Mouse (Mus musculus) intestine, embryonic 14.5 days (tissue): ENCODE data around the gene Dock8. TPM values are rescaled to one million over a fixed set of nuclear protein-coding genes. Genes with fewer than 3 reads are reported as not detected.

ENCODE experiments used
- ATAC-seq: fragments of 200-750 bp; cut with Nextera tagmentation; replicated peaks from 2 replicates; pipeline ENCODE4 v1.8.0; 2017; ENCODE audit warnings: low read depth, moderate number of reproducible peaks, moderate TSS enrichment, moderate library complexity; ENCODE audit not compliant: low FRiP score, low TSS enrichment
- DNase-seq: peaks from one replicate; pipeline ENCODE4 v3.0.0-alpha.2; 2018; ENCODE audit warnings: low spot score
- H3K27ac ChIP-seq: fragments of 300-500 bp; sonication (generic); 2 replicates; pipeline ENCODE4 v1.5.1; 2014; ENCODE audit warnings: low read depth, mild to moderate bottlenecking, control low read depth
- H3K27me3 ChIP-seq: fragments of 300-500 bp; sonication (generic); replicated peaks from 2 replicates; pipeline ENCODE4 v1.6.1; 2014; ENCODE audit warnings: low read length, control low read depth; ENCODE audit not compliant: control insufficient read depth, insufficient read depth
- H3K36me3 ChIP-seq: fragments of 300-500 bp; sonication (generic); 2 replicates; pipeline ENCODE4 v1.6.1; 2014; ENCODE audit warnings: low read length, control low read depth; ENCODE audit not compliant: control insufficient read depth, insufficient read depth
- H3K4me1 ChIP-seq: fragments of 300-500 bp; sonication (generic); replicated peaks from 2 replicates; pipeline ENCODE4 v1.6.1; 2014; ENCODE audit warnings: low read length, control low read depth, mixed read lengths; ENCODE audit not compliant: control insufficient read depth, insufficient read depth
- H3K4me2 ChIP-seq: fragments of 300-500 bp; sonication (generic); 2 replicates; pipeline ENCODE4 v1.6.1; 2014; ENCODE audit warnings: low read length
- H3K4me3 ChIP-seq: fragments of 300-500 bp; sonication (generic); 2 replicates; pipeline ENCODE4 v1.5.1; 2014; ENCODE audit warnings: low read depth, low read length, control low read depth, mixed read lengths
- H3K9ac ChIP-seq: fragments of 300-500 bp; sonication (generic); 2 replicates; pipeline ENCODE4 v1.6.1; 2014; ENCODE audit warnings: mild to moderate bottlenecking, low read length
- H3K9me3 ChIP-seq: fragments of 300-500 bp; sonication (generic); 2 replicates; pipeline ENCODE4 v1.6.1; 2016; ENCODE audit warnings: low read length, control low read depth; ENCODE audit not compliant: control insufficient read depth
- WGBS: fragments of 180-500 bp; shearing (Covaris S2); extraction: QIAGEN DNeasy Blood & Tissue Kit; methylation state at CpG from one replicate; pipeline ENCODE4 v1.1.7; 2014; 5-methylcytosine and 5-hydroxymethylcytosine counted together
- polyA plus RNA-seq: library from polyadenylated mRNA; unstranded; fragments of >200 nt; fragmentation: Nextera tagmentation; extraction: Ambion mirVana; gene quantifications from 2 replicates; pipeline ENCODE4 v1.2.1, GENCODE M21; 2014

The Dock8 gene
- polyA plus RNA-seq, 1 experiment from 2014 or later = 4.5 TPM

DNA sequence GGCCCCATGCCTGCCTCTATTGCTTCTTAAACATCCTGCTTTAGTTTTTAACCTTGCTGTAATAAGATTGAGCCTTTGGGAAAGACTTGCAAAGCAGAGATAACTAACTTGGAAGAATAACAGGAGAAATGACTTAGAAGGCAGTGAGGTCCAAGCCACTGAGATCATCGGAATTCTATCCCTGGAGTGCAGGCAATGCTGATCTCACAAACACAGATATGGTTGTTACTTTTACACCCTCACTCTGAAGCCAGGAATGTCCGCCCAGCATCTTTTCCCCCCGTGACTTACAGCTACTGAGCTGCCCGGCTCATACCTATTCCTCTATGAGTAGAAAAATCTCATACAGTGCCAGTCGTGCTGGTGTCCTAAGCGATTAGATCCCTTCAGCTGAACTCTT is 180.7 kb downstream of the Dock8 start:
- H3K27me3 ChIP-seq = no peaks in the 10 kb centered on the region
- H3K27ac ChIP-seq = no peak overlapping the region
- H3K4me2 ChIP-seq = no peak overlapping the region
- no peaks in the 10 kb centered on the region for H3K36me3 ChIP-seq
- H3K9me3 ChIP-seq = no peaks in the 10 kb centered on the region
- ATAC-seq (no peak), DNase-seq (no peak)
- H3K4me3 ChIP-seq = no peak overlapping the region
- 84% methylated on average over 6 of the region's 6 CpGs for WGBS
- no peaks in the 10 kb centered on the region for H3K4me1 ChIP-seq
- no peak overlapping the region for H3K9ac ChIP-seq

DNA sequence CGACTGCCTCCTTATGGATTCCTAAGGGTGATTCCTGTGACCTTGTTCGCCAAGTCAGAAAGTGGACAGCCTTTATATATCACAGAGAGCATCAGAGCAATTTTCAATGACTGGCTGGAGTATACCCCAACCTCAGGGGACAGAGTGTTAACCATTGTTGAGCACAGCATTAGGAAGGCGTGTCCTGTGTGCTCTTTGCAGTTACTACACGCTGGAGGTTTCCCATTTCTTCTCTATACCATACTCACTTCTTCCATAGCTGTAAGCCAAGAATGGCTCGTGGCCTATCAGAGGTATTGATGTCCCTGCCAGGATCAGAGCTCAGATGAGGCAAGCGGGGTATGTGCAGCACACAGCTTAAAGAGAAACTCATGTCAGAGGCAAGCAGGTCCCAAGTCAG is 181.2 kb downstream of the Dock8 start:
- 89% methylated on average over 6 of the region's 6 CpGs for WGBS
- no peak for ATAC-seq

DNA sequence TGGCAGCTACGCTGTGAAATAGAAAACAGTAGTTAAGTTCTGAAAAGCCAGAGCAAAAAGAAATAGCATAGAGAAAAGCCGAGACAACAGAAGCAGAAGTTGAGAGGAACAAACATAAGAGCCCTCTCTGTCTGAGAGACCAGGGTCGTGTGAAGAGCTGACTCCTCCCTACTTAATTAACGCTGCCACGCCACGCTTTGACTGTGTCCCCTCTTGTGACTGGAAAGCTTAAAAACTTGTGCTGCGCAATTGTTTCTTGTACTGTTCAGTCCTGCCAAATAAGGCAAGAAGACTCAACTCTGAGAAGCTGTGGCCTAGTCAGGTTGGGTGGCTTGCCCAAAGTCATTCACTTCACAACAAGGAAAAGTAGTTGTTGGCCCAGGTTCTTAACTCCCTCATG is 184.7 kb downstream of the Dock8 start:
- no peaks in the 10 kb centered on the region for H3K27me3 ChIP-seq
- peak overlapping the region; percentile 0; the same call in 1 of the 2 replicates for H3K27ac ChIP-seq
- no peak overlapping the region for H3K9ac ChIP-seq
- H3K9me3 ChIP-seq = no peaks in the 10 kb centered on the region
- 69% methylated on average over 7 of the region's 7 CpGs for WGBS
- DNase-seq (no peak), ATAC-seq (no peak)
- no peaks in the 10 kb centered on the region for H3K36me3 ChIP-seq
- no peak overlapping the region for H3K4me3 ChIP-seq
- no peaks in the 10 kb centered on the region for H3K4me1 ChIP-seq
- H3K4me2 ChIP-seq = no peak overlapping the region

More for the DNA sequence above, 181.2 kb downstream of the Dock8 start:
- no peak overlapping the region for H3K27ac ChIP-seq
- H3K9me3 ChIP-seq = no peaks in the 10 kb centered on the region
- H3K4me3 ChIP-seq = no peak overlapping the region
- H3K4me2 ChIP-seq = no peak overlapping the region
- no peaks in the 10 kb centered on the region for H3K4me1 ChIP-seq
- DNase-seq = no peak
- H3K9ac ChIP-seq = no peak overlapping the region
- no peaks in the 10 kb centered on the region for H3K36me3 ChIP-seq
- H3K27me3 ChIP-seq = no peaks in the 10 kb centered on the region

GRCm38 (mm10) chr19:25186316-25186715 is 187.0 kb downstream of the Dock8 start:
- H3K36me3 ChIP-seq = no peaks in the 10 kb centered on the region
- H3K27me3 ChIP-seq = no peaks in the 10 kb centered on the region
- DNase-seq = no peak
- H3K9me3 ChIP-seq = no peaks in the 10 kb centered on the region
- no peak overlapping the region for H3K4me2 ChIP-seq
- H3K27ac ChIP-seq = no peak overlapping the region
- no peak for ATAC-seq
- no peaks in the 10 kb centered on the region for H3K4me1 ChIP-seq
- WGBS = 75% methylated on average over 5 of the region's 5 CpGs
- H3K4me3 ChIP-seq = no peak overlapping the region
- H3K9ac ChIP-seq = no peak overlapping the region

DNA sequence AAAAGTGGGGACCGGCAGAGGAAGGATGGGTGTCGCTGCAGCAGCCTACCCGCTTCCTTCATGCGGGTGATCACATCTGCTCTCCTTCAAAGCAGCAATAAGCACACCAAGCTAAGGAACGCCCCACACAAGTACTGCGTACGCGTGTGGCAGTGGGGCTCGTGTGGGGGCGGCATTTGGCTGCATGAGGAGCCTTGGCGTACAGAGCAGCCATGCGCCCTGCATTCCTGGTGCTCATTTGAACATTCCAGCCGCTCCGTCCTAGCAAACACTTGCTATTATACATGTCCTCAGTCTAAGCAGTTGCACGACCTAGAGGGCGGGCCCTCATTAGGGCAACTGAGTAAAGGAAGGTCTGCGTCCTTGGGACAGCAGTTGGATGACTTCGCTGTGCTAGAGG is 188.3 kb downstream of the Dock8 start:
- Histone ChIP-seq H3K36me3 (no peaks in the 10 kb centered on the region), H3K27ac (no peak overlapping the region), H3K9me3 (no peaks in the 10 kb centered on the region), H3K9ac (no peak overlapping the region), H3K27me3 (no peaks in the 10 kb centered on the region), H3K4me1 (no peaks in the 10 kb centered on the region), H3K4me3 (no peak overlapping the region), H3K4me2 (no peak overlapping the region)
- WGBS = 63% methylated on average over 18 of the region's 18 CpGs
- no peak for ATAC-seq
- DNase-seq = no peak

GRCm38 (mm10) chr19:25193751-25194150 is 194.4 kb downstream of the Dock8 start:
- H3K27me3 ChIP-seq = no peaks in the 10 kb centered on the region
- no peak overlapping the region for H3K4me3 ChIP-seq
- H3K9ac ChIP-seq = no peak overlapping the region
- no peaks in the 10 kb centered on the region for H3K36me3 ChIP-seq
- no peaks in the 10 kb centered on the region for H3K9me3 ChIP-seq
- 95% methylated on average over 9 of the region's 9 CpGs for WGBS
- H3K27ac ChIP-seq = no peak overlapping the region
- DNase-seq (no peak), ATAC-seq (no peak)
- H3K4me1 ChIP-seq = no peaks in the 10 kb centered on the region
- no peak overlapping the region for H3K4me2 ChIP-seq

DNA sequence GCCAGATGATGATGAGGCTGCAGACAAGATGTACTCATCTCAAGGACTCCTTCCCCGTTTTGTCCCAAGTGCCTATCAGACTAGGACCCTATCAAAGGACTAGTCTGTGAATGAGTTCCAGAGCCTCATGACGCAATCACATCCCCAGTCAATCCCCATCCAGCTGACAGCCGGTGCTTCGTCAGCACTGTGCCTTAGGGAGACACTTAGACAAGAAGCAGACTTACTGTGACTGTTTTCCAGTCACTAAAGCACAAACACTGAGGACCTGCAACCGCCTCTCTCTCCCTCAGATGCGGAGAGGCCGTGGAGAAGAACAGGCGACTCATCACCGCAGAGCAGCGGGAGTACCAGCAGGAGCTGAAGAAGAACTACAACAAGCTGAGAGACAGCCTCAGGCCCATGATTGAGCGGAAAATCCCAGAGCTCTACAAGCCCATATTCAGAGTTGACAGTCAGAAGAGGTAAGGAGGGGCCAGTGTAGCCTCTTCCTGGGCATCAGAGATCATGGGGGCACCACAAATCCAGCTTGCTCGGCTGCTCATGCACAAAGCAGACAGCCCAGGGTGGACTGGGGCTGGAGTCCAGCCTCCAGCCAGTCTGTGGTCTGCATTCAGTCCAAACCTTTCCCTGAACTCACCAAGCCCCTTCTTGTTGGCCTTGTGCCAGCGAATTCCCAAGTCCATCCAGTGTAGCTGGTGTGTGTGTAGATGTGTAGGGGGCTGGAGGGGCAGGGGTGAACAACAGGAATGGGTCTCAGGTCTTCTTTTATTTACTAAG is 200.9 kb downstream of the Dock8 start:
- H3K27me3 ChIP-seq = no peaks in the 10 kb centered on the region
- H3K9me3 ChIP-seq = no peaks in the 10 kb centered on the region
- H3K36me3 ChIP-seq = no peaks in the 10 kb centered on the region
- H3K4me1 ChIP-seq = 0 out of 2 replicates have a peak, but pooled peaks cover 8% of the 10 kb centered on the region
- no peak overlapping the region for H3K4me3 ChIP-seq
- peak; percentile 53; the same call in 1 of the 2 replicates for ATAC-seq
- no peak for DNase-seq
- no peak overlapping the region for H3K9ac ChIP-seq
- 59% methylated on average over 13 of the region's 13 CpGs for WGBS
- H3K27ac ChIP-seq = 0 out of 2 replicates have a peak overlapping the region, but pooled peaks have one; percentile 3
- no peak overlapping the region for H3K4me2 ChIP-seq

DNA sequence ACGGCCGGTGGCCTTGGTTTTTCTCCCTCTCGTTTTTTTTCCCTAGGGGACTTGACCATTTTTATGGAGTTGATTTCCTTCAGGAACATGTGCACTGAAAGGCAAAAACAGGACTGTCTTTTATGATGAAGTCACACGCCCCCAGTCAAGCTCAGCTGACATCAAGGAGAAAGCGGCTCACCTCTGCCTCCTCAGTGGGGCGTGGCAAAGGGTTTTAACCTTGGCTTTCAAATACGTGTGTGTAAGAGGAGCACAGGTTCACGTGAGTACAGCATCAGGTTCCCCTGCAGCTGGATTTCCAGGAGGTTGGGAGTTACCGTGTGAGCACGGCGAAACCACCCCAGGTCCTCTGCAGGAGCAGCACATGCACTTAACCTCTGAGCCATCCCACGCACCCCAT is 203.7 kb downstream of the Dock8 start:
- Histone ChIP-seq H3K4me2 (no peak overlapping the region), H3K27ac (no peak overlapping the region), H3K27me3 (no peaks in the 10 kb centered on the region), H3K4me1 (0 out of 2 replicates have a peak, but pooled peaks cover 13% of the 10 kb centered on the region), H3K9ac (no peak overlapping the region), H3K9me3 (no peaks in the 10 kb centered on the region), H3K36me3 (no peaks in the 10 kb centered on the region), H3K4me3 (no peak overlapping the region)
- WGBS = 66% methylated on average over 12 of the region's 12 CpGs
- no peak for ATAC-seq
- DNase-seq = no peak

GRCm38 (mm10) chr19:25206969-25207368 is 207.6 kb downstream of the Dock8 start:
- no peak overlapping the region for H3K27ac ChIP-seq
- 68% methylated on average over 12 of the region's 12 CpGs for WGBS

More at GRCm38 (mm10) chr19:25206969-25207368, 207.6 kb downstream of the Dock8 start:
- no peak for DNase-seq
- no peak for ATAC-seq
- Histone ChIP-seq H3K9me3 (no peaks in the 10 kb centered on the region), H3K36me3 (no peaks in the 10 kb centered on the region), H3K9ac (no peak overlapping the region), H3K4me3 (no peak overlapping the region), H3K27me3 (no peaks in the 10 kb centered on the region), H3K4me1 (0 out of 2 replicates have a peak, but pooled peaks cover 5% of the 10 kb centered on the region), H3K4me2 (no peak overlapping the region)
